Mouse (Mus musculus) midbrain, embryonic 14.5 days (tissue): ENCODE results near the gene Rita1. TPM values are rescaled to one million over a fixed set of nuclear protein-coding genes. Genes with fewer than 3 reads are reported as not detected.
A peak's percentile ranks its signal among the peaks of the same experiment; 100 is the strongest.

Experiments used
- ATAC-seq: fragments of 200-750 bp; cut with Nextera tagmentation; 2 replicates; pipeline ENCODE4 v1.8.0; 2017; ENCODE audit warnings: moderate number of reproducible peaks, moderate library complexity; ENCODE audit not compliant: low FRiP score, low TSS enrichment
- DNase-seq: peaks from one replicate; pipeline ENCODE4 v3.0.0-alpha.2; 2015
- H3K27ac ChIP-seq: fragments of 300-500 bp; sonication (generic); replicated peaks from 2 replicates; pipeline ENCODE4 v1.5.1; 2014; ENCODE audit warnings: mild to moderate bottlenecking, low read depth, low read length, moderate library complexity
- H3K27me3 ChIP-seq: fragments of 300-500 bp; sonication (generic); 2 replicates; pipeline ENCODE4 v1.6.1; 2014; ENCODE audit warnings: low read length, control low read depth, mixed read lengths; ENCODE audit not compliant: control insufficient read depth, insufficient read depth
- H3K36me3 ChIP-seq: fragments of 300-500 bp; sonication (generic); 2 replicates; pipeline ENCODE4 v1.6.1; 2014; ENCODE audit warnings: low read length, control low read depth; ENCODE audit not compliant: control insufficient read depth, insufficient read depth
- H3K4me1 ChIP-seq: fragments of 300-500 bp; sonication (generic); 2 replicates; pipeline ENCODE4 v1.6.1; 2014; ENCODE audit warnings: mild to moderate bottlenecking, antibody characterized with exemption, low read length, control low read depth; ENCODE audit not compliant: control insufficient read depth, insufficient read depth
- H3K4me2 ChIP-seq: fragments of 300-500 bp; sonication (generic); 2 replicates; pipeline ENCODE4 v1.6.1; 2014; ENCODE audit warnings: mild to moderate bottlenecking, low read length, moderate library complexity
- H3K4me3 ChIP-seq: fragments of 300-500 bp; sonication (generic); replicated peaks from 2 replicates; pipeline ENCODE4 v1.5.1; 2014; ENCODE audit warnings: low read depth, low read length
- H3K9ac ChIP-seq: fragments of 300-500 bp; sonication (generic); replicated peaks from 2 replicates; pipeline ENCODE4 v1.6.1; 2014; ENCODE audit warnings: mild to moderate bottlenecking, low read length, moderate library complexity
- H3K9me3 ChIP-seq: fragments of 300-500 bp; sonication (generic); 2 replicates; pipeline ENCODE4 v1.6.1; 2016; ENCODE audit warnings: low read length, control low read depth, mixed read lengths; ENCODE audit not compliant: control insufficient read depth
- WGBS: fragments of 180-500 bp; shearing (Covaris S2); extraction: QIAGEN DNeasy Blood & Tissue Kit; methylation state at CpG from one replicate; pipeline ENCODE4 v1.1.7; 2014; 5-methylcytosine and 5-hydroxymethylcytosine counted together
- polyA plus RNA-seq: library from polyadenylated mRNA; unstranded; fragments of >200 nt; fragmentation: Nextera tagmentation; extraction: Ambion mirVana; gene quantifications from 2 replicates; pipeline ENCODE4 v1.2.1, GENCODE M21; 2014

Rita1 gene
- polyA plus RNA-seq, 1 experiment from 2014 or later, result 20.6 TPM

- Histone ChIP-seq H3K4me1 (peaks cover 59% of the 10 kb centered on the region), H3K9ac (no peak overlapping the region), H3K9me3 (no peaks in the 10 kb centered on the region), H3K27me3 (no peaks in the 10 kb centered on the region), H3K27ac (peak overlapping the region; percentile 84), H3K4me2 (peak overlapping the region; percentile 29; the same call in 1 of the 2 replicates), H3K4me3 (no peak overlapping the region), H3K36me3 (no peaks in the 10 kb centered on the region)
- ATAC-seq (no peak), DNase-seq (no peak)
- WGBS, result 53% methylated on average over 9 of the region's 9 CpGs
Measured at GRCm38 (mm10) chr5:120568336-120568768, 44.0 kb downstream of the Rita1 start.

DNA sequence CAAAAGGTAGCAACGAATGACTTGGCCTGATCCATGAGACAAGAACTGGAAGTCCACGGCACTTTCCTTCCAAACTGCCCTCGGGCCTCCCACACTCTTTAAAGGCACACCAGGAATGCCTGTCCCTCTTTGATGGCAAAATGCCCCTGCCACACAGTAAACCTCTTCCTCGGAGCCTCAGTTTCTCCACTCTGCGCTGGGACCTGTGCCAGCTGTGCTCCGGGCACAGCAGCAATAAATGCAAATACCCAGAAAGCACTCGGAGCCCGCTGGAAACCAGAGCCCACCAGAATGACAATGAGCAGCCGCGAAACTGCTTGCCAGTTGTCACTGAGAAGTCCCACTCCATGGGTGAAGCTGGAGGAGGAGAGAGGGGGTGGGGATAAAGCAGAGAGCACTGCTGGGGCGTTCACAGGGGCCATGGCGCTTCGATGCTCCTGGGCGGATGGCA, 44.6 kb downstream of the Rita1 start:
- Histone ChIP-seq H3K27me3 (no peaks in the 10 kb centered on the region), H3K9ac (peak overlapping the region; percentile 34; the same call in 1 of the 2 replicates)
- ATAC-seq, result peak; percentile 43; the same call in 1 of the 2 replicates

GRCm38 (mm10) chr5:120567253-120567701, 45.1 kb downstream of the Rita1 start:
- peaks cover 62% of the 10 kb centered on the region for H3K4me1 ChIP-seq
- peak overlapping the region; percentile 34 for H3K9ac ChIP-seq
- DNase-seq (peak; percentile 79), ATAC-seq (no peak)
- no peak overlapping the region for H3K4me3 ChIP-seq
- H3K36me3 ChIP-seq, result no peaks in the 10 kb centered on the region
- H3K9me3 ChIP-seq, result no peaks in the 10 kb centered on the region
- WGBS, result 11% methylated on average over 21 of the region's 21 CpGs
- no peaks in the 10 kb centered on the region for H3K27me3 ChIP-seq
- H3K4me2 ChIP-seq, result peak overlapping the region; percentile 29
- H3K27ac ChIP-seq, result peak overlapping the region; percentile 84

More for the DNA sequence above, 44.6 kb downstream of the Rita1 start:
- H3K4me1 ChIP-seq, result peaks cover 62% of the 10 kb centered on the region
- WGBS, result 26% methylated on average over 14 of the region's 14 CpGs
- H3K4me2 ChIP-seq, result peak overlapping the region; percentile 29
- no peaks in the 10 kb centered on the region for H3K9me3 ChIP-seq
- H3K27ac ChIP-seq, result peak overlapping the region; percentile 84
- no peak overlapping the region for H3K4me3 ChIP-seq
- peak; percentile 77 for DNase-seq
- H3K36me3 ChIP-seq, result no peaks in the 10 kb centered on the region

GRCm38 (mm10) chr5:120566681-120567252, 45.6 kb downstream of the Rita1 start:
- no peaks in the 10 kb centered on the region for H3K36me3 ChIP-seq
- H3K9ac ChIP-seq, result peak overlapping the region; percentile 34; the same call in 1 of the 2 replicates
- H3K27me3 ChIP-seq, result no peaks in the 10 kb centered on the region
- no peaks in the 10 kb centered on the region for H3K9me3 ChIP-seq
- H3K27ac ChIP-seq, result peak overlapping the region; percentile 84
- H3K4me3 ChIP-seq, result no peak overlapping the region
- no peak for DNase-seq
- WGBS, result 53% methylated on average over 9 of the region's 9 CpGs
- ATAC-seq, result no peak
- H3K4me2 ChIP-seq, result peak overlapping the region; percentile 29
- H3K4me1 ChIP-seq, result peaks cover 62% of the 10 kb centered on the region

GRCm38 (mm10) chr5:120566101-120566500, 46.3 kb downstream of the Rita1 start:
- H3K9me3 ChIP-seq, result no peaks in the 10 kb centered on the region
- peak; percentile 85 for DNase-seq
- H3K36me3 ChIP-seq, result no peaks in the 10 kb centered on the region
- H3K27me3 ChIP-seq, result no peaks in the 10 kb centered on the region
- H3K4me3 ChIP-seq, result no peak overlapping the region
- no peak overlapping the region; the same call in 1 of the 2 replicates for H3K9ac ChIP-seq
- H3K27ac ChIP-seq, result peak overlapping the region; percentile 84
- H3K4me1 ChIP-seq, result peaks cover 57% of the 10 kb centered on the region
- H3K4me2 ChIP-seq, result 0 out of 2 replicates have a peak overlapping the region, but pooled peaks have one; percentile 6
- WGBS, result 25% methylated on average over 5 of the region's 5 CpGs
- peak; percentile 63 for ATAC-seq

DNA sequence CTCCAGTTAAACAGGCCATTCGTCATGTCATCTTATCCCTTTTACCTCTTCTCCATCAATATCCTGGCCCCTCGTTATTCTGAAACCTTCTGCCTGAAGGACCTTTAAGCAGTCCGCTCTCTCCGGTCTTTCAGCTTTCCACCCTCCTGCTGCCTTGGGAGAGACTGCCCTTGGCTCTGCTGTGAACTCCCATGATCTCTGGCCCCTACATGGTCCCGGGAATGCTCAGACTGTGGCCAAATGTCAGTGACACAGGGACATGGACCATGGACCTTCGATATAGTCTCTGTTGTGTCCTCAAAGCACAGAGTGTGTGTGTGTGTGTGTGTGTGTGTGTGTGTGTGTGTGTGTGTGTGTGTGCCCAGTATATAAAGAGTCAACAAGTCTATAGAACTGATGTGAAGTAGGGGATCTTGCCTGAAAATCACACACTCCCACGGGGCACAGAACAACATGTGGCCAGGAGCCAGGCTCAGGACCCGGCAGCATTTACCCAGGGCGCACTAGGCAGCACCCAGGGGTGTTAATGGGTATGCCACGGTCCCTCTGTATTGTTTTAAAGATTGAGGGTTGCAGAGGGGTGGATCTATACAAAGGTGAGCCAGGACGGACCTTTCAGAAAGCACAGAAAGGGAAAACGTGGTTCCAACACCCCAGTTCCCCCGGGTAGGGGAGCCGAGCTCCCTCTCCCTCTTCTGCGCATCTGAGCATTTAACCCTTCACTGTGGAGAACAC, 47.1 kb downstream of the Rita1 start:
- ATAC-seq, result no peak
- no peak overlapping the region for H3K9ac ChIP-seq
- H3K4me1 ChIP-seq, result peaks cover 64% of the 10 kb centered on the region
- H3K9me3 ChIP-seq, result no peaks in the 10 kb centered on the region
- no peaks in the 10 kb centered on the region for H3K27me3 ChIP-seq
- no peaks in the 10 kb centered on the region for H3K36me3 ChIP-seq
- peak overlapping the region; percentile 84 for H3K27ac ChIP-seq
- no peak for DNase-seq
- 0 out of 2 replicates have a peak overlapping the region, but pooled peaks have one; percentile 6 for H3K4me2 ChIP-seq
- no peak overlapping the region for H3K4me3 ChIP-seq
- WGBS, result 40% methylated on average over 15 of the region's 15 CpGs

DNA sequence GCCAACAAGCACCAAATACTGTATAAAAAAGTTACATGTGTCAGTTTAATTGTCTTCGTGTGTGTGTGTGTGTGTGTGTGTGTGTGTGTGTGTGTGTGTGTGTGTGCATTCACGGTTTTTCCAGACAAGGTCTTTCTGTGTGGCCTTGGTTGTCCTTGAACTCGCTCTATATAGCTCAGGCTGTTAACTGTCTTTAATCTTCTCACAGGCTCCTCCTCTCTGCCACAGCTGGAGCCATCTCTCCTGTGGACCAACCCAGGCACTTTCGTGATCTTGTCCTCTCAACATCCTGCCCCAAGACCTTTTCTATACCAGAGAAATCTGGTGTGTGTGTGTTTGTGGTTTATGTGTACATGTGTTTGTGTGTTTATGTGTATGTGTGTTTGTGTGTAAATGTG, 48.5 kb downstream of the Rita1 start:
- no peak overlapping the region for H3K4me2 ChIP-seq
- 68% methylated on average over 4 of the region's 4 CpGs for WGBS
- no peak for ATAC-seq
- peaks cover 65% of the 10 kb centered on the region for H3K4me1 ChIP-seq
- no peaks in the 10 kb centered on the region for H3K9me3 ChIP-seq
- H3K27me3 ChIP-seq, result no peaks in the 10 kb centered on the region
- DNase-seq, result no peak
- no peak overlapping the region for H3K4me3 ChIP-seq
- H3K9ac ChIP-seq, result no peak overlapping the region
- H3K36me3 ChIP-seq, result no peaks in the 10 kb centered on the region
- H3K27ac ChIP-seq, result no peak overlapping the region

DNA sequence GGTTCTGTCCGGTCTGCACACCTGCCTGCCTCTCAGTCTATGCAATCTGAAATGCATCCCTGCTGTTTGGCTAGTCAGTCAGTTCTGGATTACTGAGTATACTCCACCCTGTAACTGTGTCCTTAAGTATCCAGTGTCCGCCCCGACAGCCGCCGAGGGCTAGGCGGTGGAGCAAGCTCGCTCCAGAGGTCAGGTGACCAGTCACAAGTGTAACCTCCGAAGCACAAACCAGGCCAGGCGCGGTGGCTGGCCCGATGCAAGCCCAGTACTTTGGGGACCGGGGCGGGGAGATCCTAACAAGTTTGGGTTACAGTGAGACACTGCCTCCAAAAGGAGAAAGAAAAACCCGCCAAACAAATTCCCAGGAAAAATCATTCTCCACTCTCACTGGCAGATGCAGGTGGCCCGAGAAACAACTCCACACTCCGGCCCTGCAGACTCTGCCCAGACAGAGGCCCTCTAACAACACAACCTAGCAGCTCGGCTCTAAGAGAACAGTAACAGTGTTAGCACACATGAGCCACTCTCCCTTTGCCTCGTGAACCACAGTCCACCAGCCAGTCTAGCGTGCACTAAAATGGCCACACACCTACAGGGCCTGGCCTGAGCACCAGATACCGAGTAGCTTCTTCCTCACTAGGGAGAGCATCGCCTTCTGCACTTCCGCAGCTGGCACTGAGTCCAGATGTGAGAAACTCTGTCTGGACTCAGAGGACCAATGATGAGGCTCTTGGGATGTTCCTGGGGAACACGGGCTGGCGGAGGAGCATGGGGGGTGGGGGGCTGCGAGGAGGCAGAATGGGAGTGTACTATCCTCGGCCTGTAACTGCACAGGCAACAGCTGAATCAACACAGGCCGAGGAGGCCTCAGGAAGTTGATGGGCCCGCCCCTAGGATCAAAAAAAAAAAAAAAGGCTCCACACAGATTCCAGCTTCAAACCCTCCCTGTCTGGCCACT, 49.2 kb downstream of the Rita1 start:
- no peaks in the 10 kb centered on the region for H3K36me3 ChIP-seq
- no peak for ATAC-seq
- 59% methylated on average over 28 of the region's 28 CpGs for WGBS
- no peaks in the 10 kb centered on the region for H3K27me3 ChIP-seq
- H3K9me3 ChIP-seq, result no peaks in the 10 kb centered on the region
- no peak for DNase-seq
- no peak overlapping the region for H3K9ac ChIP-seq
- no peak overlapping the region for H3K4me2 ChIP-seq
- H3K27ac ChIP-seq, result peak overlapping the region; percentile 41; the same call in 1 of the 2 replicates
- no peak overlapping the region for H3K4me3 ChIP-seq
- peaks cover 62% of the 10 kb centered on the region for H3K4me1 ChIP-seq
